Mouse (Mus musculus) lung, adult 2 months (tissue): ENCODE measurements around the gene Dnase1l2. TPM values are rescaled to one million over a fixed set of nuclear protein-coding genes. Genes with fewer than 3 reads are reported as not detected.
"Not testable (repeated sequence)": the region's sequence is repeated elsewhere in the genome, so short reads cannot be mapped to it uniquely, and the experiment has no call there.

Source experiments
- DNase-seq: peaks from one replicate; pipeline ENCODE4 v3.0.0; 2022
- H3K4me1 ChIP-seq: fragments of 200-500 bp; 2 replicates; pipeline ENCODE4 v1.6.1; 2011; ENCODE audit warnings: low read length; ENCODE audit not compliant: control insufficient read depth, insufficient read depth
- H3K4me3 ChIP-seq: fragments of 200-500 bp; replicated peaks from 2 replicates; pipeline ENCODE3; 2011; ENCODE audit warnings: low read depth, mild to moderate bottlenecking, control low read depth, low read length; ENCODE audit errors: extremely low read depth
- CTCF ChIP-seq: fragments of 200-500 bp; IDR thresholded peaks from 2 replicates; pipeline ENCODE4 v1.5.1; 2011; ENCODE audit warnings: mild to moderate bottlenecking, low read length, control low read depth; ENCODE audit not compliant: insufficient read depth
- POLR2A ChIP-seq: fragments of 200-500 bp; IDR thresholded peaks from 2 replicates; pipeline ENCODE4 v1.6.1; 2011; ENCODE audit warnings: low read depth, mild to moderate bottlenecking, control low read depth, low read length, borderline replicate concordance; ENCODE audit errors: extremely low read depth
- WGBS: fragments of 180-500 bp; shearing (Covaris S2); methylation state at CpG from one replicate; pipeline ENCODE4 v1.1.7; 2018; 5-methylcytosine and 5-hydroxymethylcytosine counted together
- polyA plus RNA-seq: library from polyadenylated mRNA; depleted of rRNA; stranded (reverse); fragments of >200 nt; gene quantifications from 2 replicates; pipeline ENCODE4 v1.2.3, GENCODE M21; 2012

Dnase1l2 gene
- polyA plus RNA-seq, 1 experiment = 22.4 TPM

GRCm38 (mm10) chr17:24437016-24437415, 5.9 kb downstream of the Dnase1l2 start:
- peak; percentile 20; the same call in 1 of the 2 replicates for TF ChIP-seq CTCF
- TF ChIP-seq POLR2A = no peak
- Histone ChIP-seq H3K4me3 (no peak overlapping the region), H3K4me1 (no peaks in the 10 kb centered on the region)
- 68% methylated on average over 5 of the region's 5 CpGs for WGBS
- DNase-seq = peak; percentile 34

- H3K4me1 ChIP-seq = peaks cover 5% of the 10 kb centered on the region
- 77% methylated on average over 14 of the region's 14 CpGs for WGBS
- H3K4me3 ChIP-seq = no peak overlapping the region
- no peak for TF ChIP-seq POLR2A
- no peak for TF ChIP-seq CTCF
- DNase-seq = no peak
These were observed 13.5 kb downstream of the Dnase1l2 start for GRCm38 (mm10) chr17:24429201-24429983.

GRCm38 (mm10) chr17:24427170-24427557, 15.7 kb downstream of the Dnase1l2 start:
- WGBS = 3% methylated on average over 8 of the region's 8 CpGs
- no peak for DNase-seq
- peaks cover 5% of the 10 kb centered on the region for H3K4me1 ChIP-seq
- TF ChIP-seq POLR2A (no peak), CTCF (no peak)
- H3K4me3 ChIP-seq = peak overlapping the region; percentile 90

GRCm38 (mm10) chr17:24426471-24427169, 16.3 kb downstream of the Dnase1l2 start, which contains the start of gene Eci1:
Eci1 (plus strand) TSS chr17:24426641.
- TF ChIP-seq POLR2A = peak; percentile 85
- TF ChIP-seq CTCF = no peak
- Histone ChIP-seq H3K4me3 (peak within 1 kb of the TSS; percentile 90), H3K4me1 (peaks cover 5% of the 10 kb centered on the region)
- peak; percentile 93 for DNase-seq
- WGBS = under 1% methylated on average over 48 of the region's 48 CpGs

GRCm38 (mm10) chr17:24425905-24426304, 17.0 kb downstream of the Dnase1l2 start:
- peaks cover 5% of the 10 kb centered on the region for H3K4me1 ChIP-seq
- no peak for DNase-seq
- 86% methylated on average over 7 of the region's 7 CpGs for WGBS
- H3K4me3 ChIP-seq = no peak overlapping the region
- TF ChIP-seq POLR2A (no peak), CTCF (no peak)

- not testable (repeated sequence) for H3K4me1 ChIP-seq, DNase-seq, H3K4me3 ChIP-seq
- 92% methylated on average over 6 of the region's 8 CpGs for WGBS
These were observed 17.6 kb downstream of the Dnase1l2 start for GRCm38 (mm10) chr17:24425326-24425725.

GRCm38 (mm10) chr17:24424489-24424888, 18.4 kb downstream of the Dnase1l2 start:
- no peak for DNase-seq
- 90% methylated on average over 5 of the region's 5 CpGs for WGBS
- TF ChIP-seq POLR2A (no peak), CTCF (no peak)
- Histone ChIP-seq H3K4me1 (peaks cover 5% of the 10 kb centered on the region), H3K4me3 (no peak overlapping the region)

GRCm38 (mm10) chr17:24423114-24423513, 19.8 kb downstream of the Dnase1l2 start:
- TF ChIP-seq CTCF = no peak
- no peak for TF ChIP-seq POLR2A
- 81% methylated on average over 4 of the region's 4 CpGs for WGBS
- DNase-seq = no peak
- Histone ChIP-seq H3K4me3 (no peak overlapping the region), H3K4me1 (peaks cover 5% of the 10 kb centered on the region)

- H3K4me1 ChIP-seq = peaks cover 10% of the 10 kb centered on the region
- TF ChIP-seq CTCF (no peak), POLR2A (no peak)
- no peak for DNase-seq
- no peak overlapping the region for H3K4me3 ChIP-seq
- 69% methylated on average over 3 of the region's 3 CpGs for WGBS
These were observed 26.8 kb downstream of the Dnase1l2 start for GRCm38 (mm10) chr17:24416051-24416652.
